Mouse (Mus musculus): ENCODE measurements around the gene Greb1. TPM values are rescaled to one million over a fixed set of nuclear protein-coding genes. Genes with fewer than 3 reads are reported as not detected.

Gene Greb1
- polyA plus RNA-seq, 1 experiment from 2014 or later, result 0.59 TPM

DNA sequence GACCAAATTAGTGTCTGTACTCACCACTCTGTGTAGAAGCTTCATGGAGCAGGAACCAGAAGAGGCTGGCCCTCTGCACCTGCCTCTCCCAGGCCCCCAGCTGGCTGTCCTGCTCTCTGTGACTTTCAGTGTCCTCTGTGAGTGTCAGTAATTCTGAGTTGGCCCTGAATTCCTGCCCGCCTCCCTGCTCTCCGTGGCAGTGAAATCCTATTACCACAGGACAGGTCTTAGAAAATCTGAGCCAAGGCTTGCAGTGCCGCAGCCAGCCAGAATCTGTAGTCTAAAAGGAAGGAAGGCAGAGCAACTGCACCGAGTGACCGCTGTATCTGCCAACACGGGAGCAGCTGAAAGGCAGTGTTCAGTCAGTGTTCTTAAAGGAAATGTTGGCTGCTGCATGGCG, 20.1 kb upstream of the Greb1 start:
- Histone ChIP-seq H3K4me3 (ENCODE audit: control insufficient read depth in 1 of 2, insufficient read depth in 1 of 2, low read depth in 1 of 2, low read length in 2 of 2) (no peak overlapping the region), H3K4me2 (ENCODE audit: low read length) (no peak overlapping the region), H3K27ac (replicated peaks in 1 of 2; ENCODE audit: control insufficient read depth in 1 of 2, insufficient read depth in 1 of 2, low read depth in 2 of 2, low read length in 2 of 2) (peak overlapping the region; percentile 50 to 53; a peak in 3 of 4 replicates), H3K9me3 (ENCODE audit: control insufficient read depth, low read length) (no peaks in the 10 kb centered on the region), H3K36me3 (ENCODE audit: control insufficient read depth, insufficient read depth, low read length) (peaks cover 100% of the 10 kb centered on the region), H3K4me1 (ENCODE audit: control insufficient read depth in 2 of 2, insufficient read depth in 2 of 2, low read length in 2 of 2) (no peaks in the 10 kb centered on the region), H3K27me3 (ENCODE audit: control insufficient read depth, insufficient read depth, low read length) (no peaks in the 10 kb centered on the region), H3K9ac (ENCODE audit: low read length) (no peak overlapping the region)
- 64% methylated on average over 7 of the region's 7 CpGs for WGBS
- no peak for ATAC-seq (ENCODE audit: insufficient number of reproducible peaks, insufficient read depth, low FRiP score, low read depth)

DNA sequence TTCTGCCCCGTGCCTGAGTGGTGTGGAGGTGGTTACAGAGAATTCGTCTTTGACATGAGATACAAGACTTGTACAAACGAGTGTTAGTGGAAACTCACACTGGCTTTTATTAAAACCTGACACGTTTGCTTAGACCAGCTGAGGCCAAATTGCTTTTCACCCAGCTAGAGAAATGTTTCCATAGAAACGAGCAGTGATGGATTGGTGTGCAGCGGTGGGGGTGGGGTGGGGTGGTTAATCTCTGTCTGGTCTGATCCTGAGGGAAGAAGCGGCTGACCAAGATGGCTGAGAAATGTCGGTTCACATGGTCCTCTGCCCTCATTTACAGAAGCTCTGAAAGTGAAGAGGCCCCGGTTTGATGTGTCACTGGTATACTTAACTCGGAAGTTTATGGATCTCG, 17.8 kb upstream of the Greb1 start:
- WGBS, result 80% methylated on average over 11 of the region's 11 CpGs
- H3K9me3 ChIP-seq (ENCODE audit: control insufficient read depth, low read length), result no peaks in the 10 kb centered on the region
- H3K36me3 ChIP-seq (ENCODE audit: control insufficient read depth, insufficient read depth, low read length), result peaks cover 91% of the 10 kb centered on the region
- H3K4me1 ChIP-seq (ENCODE audit: control insufficient read depth in 2 of 2, insufficient read depth in 2 of 2, low read length in 2 of 2), result no peaks in the 10 kb centered on the region
- no peak overlapping the region for H3K4me2 ChIP-seq (ENCODE audit: low read length)
- H3K9ac ChIP-seq (ENCODE audit: low read length), result no peak overlapping the region
- ATAC-seq (ENCODE audit: insufficient number of reproducible peaks, insufficient read depth, low FRiP score, low read depth), result no peak
- no peak overlapping the region for H3K27ac ChIP-seq (replicated peaks in 1 of 2; ENCODE audit: control insufficient read depth in 1 of 2, insufficient read depth in 1 of 2, low read depth in 2 of 2, low read length in 2 of 2)
- no peaks in the 10 kb centered on the region for H3K27me3 ChIP-seq (ENCODE audit: control insufficient read depth, insufficient read depth, low read length)
- no peak overlapping the region for H3K4me3 ChIP-seq (ENCODE audit: control insufficient read depth in 1 of 2, insufficient read depth in 1 of 2, low read depth in 1 of 2, low read length in 2 of 2)

DNA sequence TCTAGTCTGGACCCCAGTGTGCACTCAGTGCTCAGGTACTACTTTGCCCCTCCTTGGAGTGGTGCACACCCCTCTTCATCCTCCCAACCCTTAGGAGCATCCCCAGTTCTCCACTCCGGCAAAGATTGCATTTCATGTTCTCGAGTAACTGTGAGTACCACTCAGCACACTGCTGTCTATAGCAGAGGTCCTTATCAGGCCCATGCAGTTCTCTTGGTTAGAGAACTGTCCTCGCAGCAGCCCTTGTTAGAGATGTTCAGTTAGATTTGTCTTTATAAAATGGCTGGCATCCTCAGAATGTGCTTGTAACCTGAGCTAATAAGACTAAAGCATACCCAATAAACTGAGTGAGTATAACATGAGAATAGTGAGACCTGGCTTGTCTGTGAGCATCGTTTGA, 16.5 kb upstream of the Greb1 start:
- peaks cover 77% of the 10 kb centered on the region for H3K36me3 ChIP-seq (ENCODE audit: control insufficient read depth, insufficient read depth, low read length)
- no peak overlapping the region for H3K4me3 ChIP-seq (ENCODE audit: control insufficient read depth in 1 of 2, insufficient read depth in 1 of 2, low read depth in 1 of 2, low read length in 2 of 2)
- H3K27me3 ChIP-seq (ENCODE audit: control insufficient read depth, insufficient read depth, low read length), result no peaks in the 10 kb centered on the region
- no peak overlapping the region for H3K9ac ChIP-seq (ENCODE audit: low read length)
- peaks cover 3 to 8% of the 10 kb centered on the region in 2 experiments; a peak in 2 of 4 replicates for H3K4me1 ChIP-seq (ENCODE audit: control insufficient read depth in 2 of 2, insufficient read depth in 2 of 2, low read length in 2 of 2)
- H3K9me3 ChIP-seq (ENCODE audit: control insufficient read depth, low read length), result no peaks in the 10 kb centered on the region
- ATAC-seq (ENCODE audit: insufficient number of reproducible peaks, insufficient read depth, low FRiP score, low read depth), result no peak
- H3K4me2 ChIP-seq (ENCODE audit: low read length), result no peak overlapping the region
- H3K27ac ChIP-seq (replicated peaks in 1 of 2; ENCODE audit: control insufficient read depth in 1 of 2, insufficient read depth in 1 of 2, low read depth in 2 of 2, low read length in 2 of 2), result no peak overlapping the region
- WGBS, result 83% methylated on average over 4 of the region's 4 CpGs

DNA sequence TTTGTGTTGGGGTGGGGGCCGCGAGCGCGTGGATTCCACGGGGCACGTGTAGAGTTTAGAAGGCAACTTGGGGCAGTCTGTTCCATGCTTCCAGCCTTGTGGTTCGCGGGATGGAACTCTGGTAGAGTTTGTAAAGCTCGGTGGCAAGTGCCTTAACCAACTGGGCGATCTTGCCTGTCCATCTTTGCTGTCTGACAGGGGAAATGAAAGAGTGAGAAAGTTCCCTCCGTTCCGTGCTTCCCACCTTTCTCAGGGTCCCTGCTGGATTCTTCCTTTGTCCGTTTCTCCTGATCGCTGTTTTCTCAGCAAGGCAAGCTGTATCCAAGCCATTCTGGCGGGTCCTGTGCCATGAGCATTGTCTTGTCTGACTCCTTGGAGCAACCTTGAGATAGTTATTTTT, 10.8 kb upstream of the Greb1 start:
- Histone ChIP-seq H3K9me3 (ENCODE audit: control insufficient read depth, low read length) (no peaks in the 10 kb centered on the region), H3K27me3 (ENCODE audit: control insufficient read depth, insufficient read depth, low read length) (peaks cover 28% of the 10 kb centered on the region), H3K4me2 (ENCODE audit: low read length) (peak overlapping the region; percentile 78), H3K9ac (ENCODE audit: low read length) (peak overlapping the region; percentile 91), H3K4me1 (ENCODE audit: control insufficient read depth in 2 of 2, insufficient read depth in 2 of 2, low read length in 2 of 2) (peaks cover 3 to 13% of the 10 kb centered on the region in 2 experiments; a peak in 3 of 4 replicates), H3K36me3 (ENCODE audit: control insufficient read depth, insufficient read depth, low read length) (peaks cover 21% of the 10 kb centered on the region), H3K4me3 (ENCODE audit: control insufficient read depth in 1 of 2, insufficient read depth in 1 of 2, low read depth in 1 of 2, low read length in 2 of 2) (peak overlapping the region; percentile 80 to 93), H3K27ac (replicated peaks in 1 of 2; ENCODE audit: control insufficient read depth in 1 of 2, insufficient read depth in 1 of 2, low read depth in 2 of 2, low read length in 2 of 2) (no peak overlapping the region; a peak in 1 of 4 replicates)
- WGBS, result 2% methylated on average over 15 of the region's 15 CpGs
- no peak for ATAC-seq (ENCODE audit: insufficient number of reproducible peaks, insufficient read depth, low FRiP score, low read depth)

DNA sequence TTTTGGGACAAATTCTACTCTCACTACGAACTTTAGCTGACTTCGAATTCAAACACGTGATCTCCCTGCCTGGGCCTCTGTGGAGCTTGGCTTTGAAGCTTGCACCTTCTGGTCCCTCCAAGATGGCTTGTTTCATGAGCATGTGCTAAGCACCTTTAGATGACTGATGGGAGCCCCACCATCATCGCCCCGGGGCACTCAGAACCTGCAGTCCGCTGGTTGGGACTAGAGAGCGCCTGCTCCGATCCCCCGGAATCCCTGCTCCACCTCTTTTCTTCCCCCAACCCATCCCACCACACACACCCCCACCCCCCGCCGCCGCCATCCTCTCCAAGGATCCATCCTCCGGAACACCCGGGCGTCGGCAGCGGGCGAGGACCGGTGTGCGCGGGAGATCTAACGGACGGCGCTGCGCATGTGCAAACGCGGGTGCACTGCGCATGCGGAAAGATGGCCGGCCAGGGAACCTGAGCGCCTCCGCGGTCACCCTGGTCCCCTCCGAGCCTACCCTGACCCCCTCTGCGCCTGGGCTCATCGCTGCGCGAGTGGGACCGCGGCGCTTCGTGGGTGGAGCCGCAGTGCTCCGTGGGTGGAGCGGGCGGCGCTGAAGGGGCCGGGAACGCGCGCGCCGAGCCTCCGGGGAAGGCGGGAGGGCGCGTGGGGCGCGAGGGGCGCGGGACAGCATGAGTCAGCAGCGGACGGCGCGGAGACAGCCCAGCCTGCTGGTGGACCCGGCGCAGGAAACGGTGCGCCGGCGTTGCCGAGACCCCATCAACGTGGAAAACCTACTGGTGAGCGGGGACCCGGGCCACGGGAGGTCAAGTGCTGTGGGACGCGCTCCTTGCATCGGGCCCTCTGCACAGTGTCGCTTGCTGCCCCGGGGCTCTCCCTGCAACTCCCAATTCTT, 10.1 kb upstream of the Greb1 start, which contains the start of gene E2f6:
Gene E2f6, plus strand, starts transcription at position 439 of the 907 bp plus-strand sequence.
- peak; percentile 75 for ATAC-seq (ENCODE audit: insufficient number of reproducible peaks, insufficient read depth, low FRiP score, low read depth)

DNA sequence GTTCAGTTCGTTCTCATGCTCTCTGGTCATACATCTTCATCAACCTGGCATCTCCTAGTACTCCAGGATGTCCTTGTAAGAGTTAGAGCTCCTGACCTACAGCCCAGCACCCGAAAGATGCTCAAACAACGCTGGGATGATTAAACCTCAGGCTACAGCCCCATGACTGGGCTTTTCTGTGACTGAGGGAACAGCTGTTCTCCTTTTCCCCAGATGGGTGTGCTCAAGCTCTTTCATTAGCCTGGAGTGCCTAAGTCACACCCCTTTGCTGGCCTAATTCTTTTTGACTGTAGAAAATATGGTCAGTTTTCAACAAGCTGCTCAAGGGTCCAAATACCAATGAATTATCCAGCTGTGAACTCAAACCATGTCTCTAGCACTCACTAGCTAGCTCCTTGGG, 7.4 kb upstream of the Greb1 start:
- no peak for ATAC-seq (ENCODE audit: insufficient number of reproducible peaks, insufficient read depth, low FRiP score, low read depth)
- no peaks in the 10 kb centered on the region for H3K9me3 ChIP-seq (ENCODE audit: control insufficient read depth, low read length)
- peaks cover 3 to 13% of the 10 kb centered on the region in 2 experiments; a peak in 3 of 4 replicates for H3K4me1 ChIP-seq (ENCODE audit: control insufficient read depth in 2 of 2, insufficient read depth in 2 of 2, low read length in 2 of 2)
- H3K36me3 ChIP-seq (ENCODE audit: control insufficient read depth, insufficient read depth, low read length), result no peaks in the 10 kb centered on the region
- no peak overlapping the region for H3K4me3 ChIP-seq (ENCODE audit: control insufficient read depth in 1 of 2, insufficient read depth in 1 of 2, low read depth in 1 of 2, low read length in 2 of 2)
- no peak overlapping the region for H3K4me2 ChIP-seq (ENCODE audit: low read length)
- no peak overlapping the region for H3K27ac ChIP-seq (replicated peaks in 1 of 2; ENCODE audit: control insufficient read depth in 1 of 2, insufficient read depth in 1 of 2, low read depth in 2 of 2, low read length in 2 of 2)
- WGBS, result 32% methylated on average over 3 of the region's 3 CpGs
- peaks cover 31% of the 10 kb centered on the region for H3K27me3 ChIP-seq (ENCODE audit: control insufficient read depth, insufficient read depth, low read length)
- no peak overlapping the region for H3K9ac ChIP-seq (ENCODE audit: low read length)

More for the DNA sequence above, 10.1 kb upstream of the Greb1 start, which contains the start of gene E2f6:
- peak within 1 kb of the TSS; percentile 78 for H3K4me2 ChIP-seq (ENCODE audit: low read length)
- H3K36me3 ChIP-seq (ENCODE audit: control insufficient read depth, insufficient read depth, low read length), result peaks cover 14% of the 10 kb centered on the region
- no peaks in the 10 kb centered on the region for H3K9me3 ChIP-seq (ENCODE audit: control insufficient read depth, low read length)
- H3K4me1 ChIP-seq (ENCODE audit: control insufficient read depth in 2 of 2, insufficient read depth in 2 of 2, low read length in 2 of 2), result peaks cover 3 to 13% of the 10 kb centered on the region in 2 experiments; a peak in 3 of 4 replicates
- H3K9ac ChIP-seq (ENCODE audit: low read length), result peak within 1 kb of the TSS; percentile 91
- peaks cover 31% of the 10 kb centered on the region for H3K27me3 ChIP-seq (ENCODE audit: control insufficient read depth, insufficient read depth, low read length)
- H3K4me3 ChIP-seq (ENCODE audit: control insufficient read depth in 1 of 2, insufficient read depth in 1 of 2, low read depth in 1 of 2, low read length in 2 of 2), result peak within 1 kb of the TSS; percentile 80 to 93
- WGBS, result 5% methylated on average over 81 of the region's 81 CpGs
- H3K27ac ChIP-seq (replicated peaks in 1 of 2; ENCODE audit: control insufficient read depth in 1 of 2, insufficient read depth in 1 of 2, low read depth in 2 of 2, low read length in 2 of 2), result peak within 1 kb of the TSS; percentile 63 to 79

DNA sequence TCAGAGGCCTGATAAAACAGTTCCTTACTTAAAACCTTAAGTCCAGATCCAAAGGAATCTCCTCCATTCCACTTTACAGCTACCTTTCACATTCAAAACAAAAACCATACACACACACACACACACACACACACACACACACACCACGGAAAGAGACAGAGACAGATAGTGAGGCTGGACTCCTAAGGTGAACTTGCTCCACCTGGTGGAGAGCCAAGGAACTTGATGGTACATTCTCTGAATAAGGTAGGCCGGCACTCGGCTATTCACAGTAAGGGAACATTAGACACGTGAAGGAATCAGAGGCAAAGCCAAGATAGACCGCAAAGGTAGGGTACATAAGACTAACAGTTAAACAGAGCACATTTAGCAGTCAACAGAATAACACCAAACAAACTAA, 4.8 kb upstream of the Greb1 start:
- H3K9ac ChIP-seq (ENCODE audit: low read length), result no peak overlapping the region
- peaks cover 0 to 1% of the 10 kb centered on the region in 2 experiments; a peak in 2 of 4 replicates for H3K4me1 ChIP-seq (ENCODE audit: control insufficient read depth in 2 of 2, insufficient read depth in 2 of 2, low read length in 2 of 2)
- H3K36me3 ChIP-seq (ENCODE audit: control insufficient read depth, insufficient read depth, low read length), result no peaks in the 10 kb centered on the region
- H3K27me3 ChIP-seq (ENCODE audit: control insufficient read depth, insufficient read depth, low read length), result peaks cover 31% of the 10 kb centered on the region
- H3K27ac ChIP-seq (replicated peaks in 1 of 2; ENCODE audit: control insufficient read depth in 1 of 2, insufficient read depth in 1 of 2, low read depth in 2 of 2, low read length in 2 of 2), result no peak overlapping the region
- no peak overlapping the region for H3K4me3 ChIP-seq (ENCODE audit: control insufficient read depth in 1 of 2, insufficient read depth in 1 of 2, low read depth in 1 of 2, low read length in 2 of 2)
- H3K9me3 ChIP-seq (ENCODE audit: control insufficient read depth, low read length), result no peaks in the 10 kb centered on the region
- 6% methylated on average over 5 of the region's 5 CpGs for WGBS
- no peak overlapping the region for H3K4me2 ChIP-seq (ENCODE audit: low read length)
- ATAC-seq (ENCODE audit: insufficient number of reproducible peaks, insufficient read depth, low FRiP score, low read depth), result no peak
